Mouse (Mus musculus) liver, embryonic 14.5 days (tissue): ENCODE results near the gene Rbpms2.

Source experiments
- CTCF ChIP-seq: IDR thresholded peaks from 2 replicates; pipeline ENCODE4 v1.5.1; 2016; ENCODE audit warnings: antibody characterized with exemption, low read depth, control low read depth
- EP300 ChIP-seq: IDR thresholded peaks from 2 replicates; pipeline ENCODE4 v1.6.1; 2016; ENCODE audit warnings: antibody characterized with exemption, low read depth

- TF ChIP-seq CTCF = peak; percentile 61
- no peak for TF ChIP-seq EP300
Observed at GRCm38 (mm10) chr9:65598765-65599249, 30.6 kb upstream of the Rbpms2 start.
